Mouse (Mus musculus) kidney, adult 8-10 months (tissue): ENCODE measurements around the gene Plod1.

Experiments
- DNase-seq, 2 experiments: peaks; one replicate each; pipeline ENCODE4 v3.0.0; 2022

Gene Plod1

GRCm38 (mm10) chr4:147937486-147937885, 919 bp upstream of the Plod1 start:
- no peak for DNase-seq

- DNase-seq: no peak
Measured at GRCm38 (mm10) chr4:147937021-147937420, 454 bp upstream of the Plod1 start.

DNA sequence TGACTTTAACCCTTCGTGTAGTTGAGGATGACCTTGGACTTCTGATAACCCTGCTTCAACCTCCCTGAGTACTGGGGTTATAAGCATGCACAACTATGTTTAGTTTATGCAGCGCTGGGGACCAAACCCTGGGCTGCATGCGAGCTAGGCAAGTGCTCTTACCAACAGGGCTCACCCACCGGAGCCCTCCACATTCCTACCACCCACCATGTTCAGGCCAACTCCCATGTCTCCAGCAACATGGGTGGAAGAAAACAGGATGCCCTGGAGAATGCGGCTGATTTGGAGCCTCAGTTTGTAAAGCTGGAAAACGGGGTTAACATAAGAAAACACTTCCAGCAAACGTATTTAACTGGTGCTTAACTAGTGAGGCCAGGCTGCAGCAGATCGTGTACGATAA, 663 bp downstream of the Plod1 start:
- no peak for DNase-seq

GRCm38 (mm10) chr4:147934611-147935010, 2.0 kb downstream of the Plod1 start:
- DNase-seq: no peak

DNA sequence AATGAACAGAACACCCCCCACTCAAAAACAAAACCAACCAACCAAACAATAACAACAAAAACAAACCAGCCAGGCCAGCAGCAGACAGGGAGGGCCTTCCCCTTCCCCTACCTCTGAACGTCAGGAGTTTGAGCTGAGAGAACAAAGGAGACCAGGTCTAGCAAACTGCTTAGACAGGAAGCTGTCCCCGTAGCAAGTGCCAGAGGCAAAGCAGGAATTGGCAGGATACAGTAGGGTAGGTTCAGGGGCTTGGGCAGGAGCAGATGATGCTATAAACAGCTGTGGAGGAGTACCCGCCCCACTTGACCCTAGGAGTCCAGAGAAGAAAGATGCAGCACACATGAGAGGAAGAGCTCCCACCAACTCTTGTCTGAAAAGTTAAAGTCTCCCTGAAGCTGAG, 2.4 kb downstream of the Plod1 start:
- DNase-seq: no peak

GRCm38 (mm10) chr4:147930946-147931345, 5.6 kb downstream of the Plod1 start:
- DNase-seq: no peak

GRCm38 (mm10) chr4:147928540-147928939, 8.0 kb downstream of the Plod1 start:
- no peak for DNase-seq

- no peak for DNase-seq
Measured at GRCm38 (mm10) chr4:147928136-147928535, 8.4 kb downstream of the Plod1 start.

DNA sequence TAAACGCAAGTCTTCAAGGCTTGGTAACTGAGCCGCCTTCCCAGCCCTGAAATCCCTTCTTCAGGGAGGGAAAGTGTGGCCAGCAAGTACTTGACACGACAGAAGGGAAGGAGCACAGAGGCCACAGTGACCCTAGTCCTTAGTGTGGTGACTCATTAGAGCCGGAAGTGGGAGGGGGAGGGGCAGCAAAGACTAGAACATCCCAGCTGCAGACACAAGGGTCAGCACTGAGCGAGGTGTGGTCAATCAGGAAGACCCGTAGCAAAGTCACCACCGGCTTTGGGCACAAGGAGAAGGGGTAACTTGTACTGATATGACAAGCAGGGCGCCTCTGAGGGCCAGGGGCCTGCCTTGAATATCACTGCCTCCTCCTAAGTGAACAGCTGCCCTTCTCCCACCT, 8.9 kb downstream of the Plod1 start:
- peak; percentile 41 to 54 for DNase-seq

DNA sequence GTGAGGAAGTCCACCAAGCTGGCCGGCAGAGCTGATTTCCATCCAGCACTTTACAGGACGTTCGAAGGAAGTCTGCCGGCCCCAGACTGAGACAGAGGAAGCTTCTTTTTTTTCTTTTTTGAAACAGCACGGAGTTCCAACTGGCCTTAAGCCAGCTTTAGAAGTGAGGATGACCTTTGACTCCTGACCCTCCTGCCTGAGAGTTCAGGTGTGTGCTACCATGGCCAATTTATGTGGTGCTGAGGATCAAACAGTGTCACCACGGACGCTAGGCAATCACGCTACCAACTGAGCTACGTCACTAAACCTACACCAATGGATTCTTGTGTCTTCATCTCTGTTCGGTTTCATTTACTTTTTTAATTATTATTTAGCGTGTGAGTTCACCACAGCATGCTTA, 14.2 kb downstream of the Plod1 start:
- DNase-seq: no peak

GRCm38 (mm10) chr4:147920973-147921372, 15.6 kb downstream of the Plod1 start:
- no peak for DNase-seq

DNA sequence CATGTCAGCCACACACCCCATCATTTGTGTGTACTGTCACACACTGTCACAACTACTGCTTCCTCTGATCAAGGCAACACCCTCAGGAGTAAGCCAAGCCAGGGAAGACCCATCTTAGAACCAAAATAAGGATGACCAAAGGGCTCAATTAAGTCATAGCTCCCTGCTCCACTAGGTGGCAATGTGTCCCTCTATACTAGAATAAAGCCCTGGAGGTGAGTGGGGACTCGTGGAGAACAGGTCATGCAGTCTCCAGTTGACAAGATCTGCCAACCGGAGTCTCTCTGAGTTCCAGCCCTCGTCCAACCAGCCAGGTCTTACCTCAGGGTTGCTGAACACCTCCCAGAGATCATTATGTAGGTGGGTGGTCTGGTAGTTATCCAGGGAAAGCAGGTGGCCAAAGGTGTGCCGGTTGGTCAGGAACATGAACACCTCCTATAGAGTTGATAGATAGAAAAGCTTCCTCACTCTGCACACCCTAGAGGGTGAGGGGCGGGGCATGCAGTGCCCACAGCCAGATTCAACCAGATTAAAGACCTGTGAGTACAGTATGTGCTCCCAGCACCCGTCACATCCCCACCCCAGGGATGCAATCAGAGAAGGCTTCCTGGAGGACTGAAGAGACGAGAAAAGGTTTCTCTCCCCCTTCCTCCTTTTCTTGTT, 18.0 kb downstream of the Plod1 start:
- DNase-seq: peak; percentile 55 to 68

DNA sequence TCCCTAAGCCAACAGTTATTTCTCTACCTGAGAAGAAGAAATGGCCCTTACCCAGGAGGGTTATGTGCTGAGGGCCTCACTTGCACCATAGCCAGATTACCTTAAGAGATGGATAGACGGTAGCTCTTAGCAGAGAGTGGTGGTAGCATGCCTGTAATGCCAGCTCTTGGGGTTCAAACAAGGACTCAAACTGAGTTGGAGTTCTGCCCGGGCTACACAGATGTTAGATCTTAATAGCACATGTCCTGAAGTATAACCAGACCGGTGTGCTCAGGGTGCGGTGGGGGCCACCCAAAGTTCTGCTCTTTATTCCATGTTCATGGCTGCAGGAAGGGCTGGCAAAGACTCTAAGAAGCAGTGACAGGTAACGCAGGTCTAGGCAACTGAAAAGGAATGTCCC, 27.1 kb downstream of the Plod1 start:
- no peak for DNase-seq

- DNase-seq: no peak
Measured at GRCm38 (mm10) chr4:147906230-147906629, 30.3 kb downstream of the Plod1 start.

DNA sequence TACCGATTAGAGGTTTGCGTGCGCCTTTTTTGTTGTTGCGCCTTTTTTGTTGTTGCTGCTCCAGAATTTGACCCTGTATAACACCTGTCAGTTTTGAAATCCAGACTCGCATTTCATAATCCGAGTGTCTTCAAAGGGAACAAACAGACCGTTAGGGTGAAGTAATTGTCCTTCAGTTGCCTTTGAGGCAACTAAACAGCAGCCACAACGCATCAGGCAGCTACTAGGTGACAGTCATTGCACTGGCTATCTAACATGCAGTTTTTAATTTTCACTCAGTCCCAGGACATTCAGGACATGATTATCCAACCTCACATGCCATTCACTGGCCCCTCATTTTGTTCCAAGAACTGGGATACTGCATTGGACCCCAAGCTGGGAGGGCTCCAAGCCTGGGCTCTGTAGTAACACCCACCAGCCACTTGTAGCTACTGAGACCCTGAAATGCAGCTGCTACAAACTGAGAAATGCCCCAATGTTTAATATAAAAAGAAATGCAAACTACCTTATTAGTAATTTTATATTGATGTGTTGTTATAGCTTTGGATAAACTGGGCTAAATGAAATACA, 31.4 kb downstream of the Plod1 start:
- DNase-seq: no peak

DNA sequence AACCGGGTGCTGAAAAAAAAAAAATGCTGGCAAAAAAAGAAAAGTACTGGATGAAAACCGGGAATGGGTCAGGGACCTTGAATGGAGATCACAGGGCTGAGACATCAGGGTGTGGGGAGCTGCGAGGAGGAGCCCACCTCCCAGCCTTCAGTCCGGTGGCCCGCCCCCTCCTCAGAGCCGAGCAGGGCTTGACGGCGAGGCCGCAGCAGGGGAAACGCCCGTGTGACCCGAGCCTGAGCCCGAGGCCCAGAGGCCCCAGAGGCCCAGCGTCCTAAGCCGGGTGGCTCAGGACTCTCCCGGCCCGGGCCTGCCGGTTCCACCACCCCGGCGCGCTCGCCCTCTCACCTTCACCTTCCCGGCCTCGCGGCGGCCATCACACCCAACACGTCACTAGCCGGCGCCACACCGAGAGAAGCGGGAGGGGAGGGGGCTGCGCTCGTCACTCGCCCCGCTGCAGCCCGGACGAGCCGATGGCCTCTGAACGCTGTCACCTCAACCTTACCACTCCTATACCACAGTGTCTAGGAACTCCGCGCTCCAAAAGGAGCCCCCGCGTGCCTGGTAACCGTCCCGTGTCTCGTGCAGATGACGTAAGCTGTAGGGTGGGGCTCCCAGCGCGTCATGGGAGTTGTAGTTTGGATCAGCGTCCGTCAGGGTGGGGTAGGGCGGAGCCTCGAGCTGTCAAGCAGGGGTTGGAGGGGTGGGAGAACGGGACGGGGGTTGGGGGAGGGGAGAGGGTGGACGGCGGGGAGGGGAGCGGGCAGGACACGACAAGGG, 32.1 kb downstream of the Plod1 start, which contains the start of gene Mfn2:
Gene Mfn2 (minus strand): TSS at position 392 of the 777 bp plus-strand sequence.
- DNase-seq: peak; percentile 90 to 92

DNA sequence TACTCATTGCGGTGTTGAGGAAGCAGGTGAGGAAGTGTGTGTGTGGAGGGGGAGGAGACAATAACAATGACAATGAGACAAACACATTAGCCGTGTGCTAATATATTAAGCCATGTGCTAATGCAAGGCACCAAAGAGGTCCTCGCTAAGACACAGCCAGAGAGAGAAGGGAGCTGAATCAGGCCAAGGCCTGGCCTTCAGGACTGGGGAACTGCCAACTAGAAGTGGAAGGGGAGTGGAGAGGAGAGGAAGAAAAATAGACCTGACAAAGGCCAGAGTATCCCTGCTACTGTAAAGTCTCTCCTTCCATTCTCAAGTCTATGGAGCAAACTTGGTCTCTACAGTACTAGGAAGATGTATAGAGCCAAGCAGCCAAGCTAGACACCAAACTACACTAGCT, 33.0 kb downstream of the Plod1 start:
- DNase-seq: no peak

DNA sequence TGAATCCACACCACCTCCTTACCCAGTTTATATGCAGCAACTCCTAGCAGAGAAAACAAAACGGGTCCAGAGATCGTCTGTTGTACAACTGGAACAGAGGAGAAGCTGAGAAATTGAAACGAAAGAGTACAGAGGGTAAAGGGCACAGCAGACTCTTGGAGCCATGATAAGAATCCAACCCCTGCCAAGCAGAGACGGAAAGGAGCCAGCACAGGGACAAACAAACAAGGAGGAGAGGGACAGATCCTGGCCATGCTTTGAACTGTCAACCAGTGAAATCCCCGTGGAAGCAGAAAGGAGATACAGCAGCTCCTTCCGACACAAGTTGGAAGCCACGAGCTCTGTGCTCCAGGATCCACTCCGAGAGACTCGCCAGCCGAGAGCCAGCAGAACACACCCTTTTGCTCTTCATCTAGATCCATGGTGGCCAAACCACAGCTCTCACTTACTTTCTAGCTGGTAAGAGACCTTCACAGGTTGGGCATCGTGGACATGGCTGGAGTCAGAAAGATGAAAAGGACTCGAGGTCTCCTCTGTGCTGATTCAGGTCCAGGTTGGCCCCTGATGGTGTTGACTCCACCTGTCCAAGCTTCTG, 33.6 kb downstream of the Plod1 start:
- DNase-seq: peak; percentile 34 to 53

DNA sequence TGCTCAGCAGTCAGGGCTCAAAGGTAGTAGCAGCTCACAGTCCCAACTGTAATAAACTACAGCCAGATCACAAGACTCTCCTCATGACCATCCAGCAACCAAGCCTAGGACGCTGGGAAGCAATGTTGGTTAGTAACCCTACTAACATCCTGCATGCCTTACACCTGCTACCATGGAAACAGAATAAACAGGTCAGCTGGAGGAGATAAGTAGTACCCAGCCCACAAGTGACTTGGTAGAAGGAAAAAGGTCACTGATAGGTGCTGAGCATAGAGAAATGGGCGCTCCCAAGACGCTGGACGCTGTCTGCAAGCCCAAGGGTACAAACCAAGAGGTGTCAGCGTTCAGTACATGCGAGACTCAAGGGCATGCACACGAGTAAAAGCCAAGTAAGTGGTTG, 36.1 kb downstream of the Plod1 start:
- peak in 1 of 2 experiments; percentile 41 for DNase-seq

DNA sequence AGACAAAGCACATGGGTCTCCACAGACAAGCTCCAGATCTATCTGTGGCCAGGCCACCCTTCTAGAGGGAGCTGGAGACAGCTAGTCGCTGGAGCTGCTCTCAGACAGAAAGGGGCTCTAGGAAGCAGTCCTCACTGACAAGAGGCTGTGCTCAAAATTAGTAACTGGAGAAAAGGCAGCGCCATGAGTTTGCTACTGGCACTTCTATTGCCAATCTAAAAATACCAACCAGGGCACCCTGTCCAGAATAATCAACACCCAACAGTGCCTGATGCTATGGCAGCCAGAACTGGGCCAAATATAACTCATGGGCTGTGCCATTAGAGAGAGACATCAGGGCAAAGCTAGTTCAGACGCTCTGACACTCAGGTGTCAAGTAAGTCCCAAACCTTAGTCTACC, 39.2 kb downstream of the Plod1 start:
- DNase-seq: no peak

- DNase-seq: no peak
Measured at GRCm38 (mm10) chr4:147896411-147896810, 40.2 kb downstream of the Plod1 start.

GRCm38 (mm10) chr4:147895815-147896330, 40.7 kb downstream of the Plod1 start:
- DNase-seq: no peak

GRCm38 (mm10) chr4:147890341-147890740, 46.2 kb downstream of the Plod1 start:
- no peak for DNase-seq
